23 mouse cellular contexts compared by ENCODE assay signal in the genomic region with DNA sequence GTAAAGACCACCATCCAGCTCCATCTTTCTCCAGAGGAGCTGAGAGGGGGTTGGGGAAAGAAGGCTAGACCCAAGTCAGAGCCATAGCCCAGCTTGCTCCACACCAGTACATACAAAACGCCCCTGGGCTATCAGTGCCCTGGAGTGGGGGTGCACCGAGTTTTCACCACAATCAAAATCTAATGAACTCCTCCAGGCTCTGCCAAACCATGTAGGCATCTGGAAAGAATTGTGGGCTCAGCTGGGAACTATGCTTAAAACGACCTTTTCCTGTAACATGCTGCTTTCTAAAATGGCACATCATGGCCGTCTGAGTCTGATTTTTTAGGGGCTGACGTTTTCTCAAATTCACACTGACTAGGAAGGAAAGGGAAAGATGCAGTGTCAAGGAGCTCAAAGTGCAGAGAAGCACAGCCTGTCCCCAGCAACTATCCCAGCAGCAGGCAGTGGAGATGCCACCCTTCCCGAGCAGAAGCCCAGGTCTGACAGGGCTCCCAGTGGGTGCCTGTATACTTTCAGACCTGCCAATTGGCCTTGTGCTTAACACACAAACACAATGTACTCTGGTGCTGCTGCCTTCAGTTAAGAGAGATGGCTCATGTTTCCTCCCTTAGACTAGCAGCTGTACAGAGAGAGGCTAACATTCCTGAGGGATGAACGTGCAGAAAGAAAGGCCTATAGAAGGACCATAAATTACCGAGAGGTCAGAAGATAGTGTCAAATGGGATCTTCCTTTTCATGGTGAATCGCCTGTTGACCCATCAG.
DNase-seq lines count a peak whose midpoint lies in the region; ATAC-seq and TF ChIP-seq lines count a peak whose summit lies in the region.
"Had no signal": no experiment of that assay in that cellular context is flagged by ENCODE, and none has a peak within 500 bp of the region (broad histone marks: within the 10 kb centered on the region; RNA-seq: fewer than 3 reads in every experiment).

No protein-coding gene starts in this region.

- TF ChIP-seq EP300 in stomach, postnatal 0 days (optimal IDR thresholded peaks at IDR 0.05): no peak

- no peak overlapping the region for H3K9ac ChIP-seq in forebrain, embryonic 14.5 days (ENCODE audit: low read length)
- H3K9ac ChIP-seq in limb, embryonic 14.5 days (ENCODE audit: low read depth, low read length, severe bottlenecking): no peak overlapping the region
- H3K9ac ChIP-seq in forebrain, embryonic 15.5 days (replicated peaks): no peak overlapping the region
- H3K9ac ChIP-seq in stomach, postnatal 0 days (ENCODE audit: low read length): no peak overlapping the region
- H3K9ac ChIP-seq: liver, postnatal 0 days had no signal

- peak; percentile 21 for DNase-seq in forebrain, embryonic 10.5 days (ENCODE audit: extremely low spot score, low spot score)
- no peak for DNase-seq in forebrain, embryonic 14.5 days (ENCODE audit: low spot score)
- DNase-seq in embryonic facial prominence, embryonic 10.5 days (ENCODE audit: low spot score): peak; percentile 64
- DNase-seq in fibroblast of lung, adult 2 months (ENCODE audit: low read depth): peak; percentile 39
- peak; percentile 65 for DNase-seq in limb, embryonic 14.5 days (ENCODE audit: low spot score)
- DNase-seq in kidney, postnatal 36 days: no peak
- DNase-seq in stomach, postnatal 0 days (ENCODE audit: low spot score): no peak
- DNase-seq: adrenal gland, postnatal 36 days; cerebellum, adult 11-12 months; cerebellum, postnatal 25 days; heart, adult 11 months; heart, postnatal 4 days; kidney, adult 8-10 months; kidney, postnatal 25 days; layer of hippocampus, adult 9-11 months; liver, postnatal 0 days; lung, postnatal 14 days; retina, postnatal 1 day had no signal

- H3K4me3 ChIP-seq in forebrain, embryonic 10.5 days: no peak overlapping the region
- no peak overlapping the region for H3K4me3 ChIP-seq in forebrain, embryonic 14.5 days (ENCODE audit: low read depth, low read length)
- no peak overlapping the region for H3K4me3 ChIP-seq in embryonic facial prominence, embryonic 10.5 days
- H3K4me3 ChIP-seq in limb, embryonic 14.5 days (replicated peaks; ENCODE audit: low read length): no peak overlapping the region
- no peak overlapping the region for H3K4me3 ChIP-seq in forebrain, embryonic 15.5 days
- H3K4me3 ChIP-seq in stomach, postnatal 0 days (ENCODE audit: low read depth, low read length): no peak overlapping the region

- WGBS in forebrain, embryonic 10.5 days: 74% methylated on average over 9 of the region's 9 CpGs
- WGBS in forebrain, embryonic 14.5 days: 85% methylated on average over 9 of the region's 9 CpGs
- WGBS in embryonic facial prominence, embryonic 10.5 days: 52% methylated on average over 9 of the region's 9 CpGs
- 26% methylated on average over 9 of the region's 9 CpGs for WGBS in limb, embryonic 14.5 days
- 85% methylated on average over 9 of the region's 9 CpGs for WGBS in forebrain, embryonic 15.5 days
- 64% methylated on average over 9 of the region's 9 CpGs for WGBS in stomach, postnatal 0 days

- H3K27ac ChIP-seq in forebrain, embryonic 10.5 days: no peak overlapping the region
- no peak overlapping the region for H3K27ac ChIP-seq in forebrain, embryonic 14.5 days (ENCODE audit: low read depth, low read length)
- H3K27ac ChIP-seq in embryonic facial prominence, embryonic 10.5 days (replicated peaks): peak overlapping the region; percentile 72
- peak overlapping the region; percentile 79; the same call in 1 of the 2 replicates for H3K27ac ChIP-seq in limb, embryonic 14.5 days (replicated peaks; ENCODE audit: low read depth, low read length)
- H3K27ac ChIP-seq in forebrain, embryonic 15.5 days (replicated peaks): no peak overlapping the region
- no peak overlapping the region for H3K27ac ChIP-seq in stomach, postnatal 0 days (replicated peaks)

- H3K4me2 ChIP-seq in forebrain, embryonic 14.5 days (ENCODE audit: low read length): no peak overlapping the region
- H3K4me2 ChIP-seq in limb, embryonic 14.5 days (replicated peaks; ENCODE audit: low read depth, low read length, severe bottlenecking): no peak overlapping the region
- H3K4me2 ChIP-seq in forebrain, embryonic 15.5 days (replicated peaks): no peak overlapping the region
- H3K4me2 ChIP-seq in stomach, postnatal 0 days (replicated peaks; ENCODE audit: low read depth): no peak overlapping the region
- H3K4me2 ChIP-seq: midbrain, embryonic 11.5 days had no signal

- ATAC-seq in forebrain, embryonic 14.5 days: no peak
- peak; percentile 57; the same call in 1 of the 2 replicates for ATAC-seq in limb, embryonic 14.5 days (ENCODE audit: low FRiP score, low read depth)
- no peak for ATAC-seq in forebrain, embryonic 15.5 days (replicated peaks)
- no peak for ATAC-seq in stomach, postnatal 0 days (ENCODE audit: low FRiP score, low TSS enrichment)
- ATAC-seq: forebrain, embryonic 16.5 days; inflammation-experienced regulatory T-cells, adult 6 months; liver, postnatal 0 days had no signal

- TF ChIP-seq POLR2A in limb, embryonic 14.5 days (IDR thresholded peaks at IDR 0.05; ENCODE audit: borderline replicate concordance, extremely low read depth, insufficient read depth, insufficient read length): no peak

- H3K4me1 ChIP-seq in forebrain, embryonic 10.5 days: peaks cover 3% of the 10 kb centered on the region; the same call in 1 of the 2 replicates
- H3K4me1 ChIP-seq in forebrain, embryonic 14.5 days (ENCODE audit: control insufficient read depth, insufficient read depth, low read length): no peaks in the 10 kb centered on the region
- peaks cover 17% of the 10 kb centered on the region for H3K4me1 ChIP-seq in embryonic facial prominence, embryonic 10.5 days
- H3K4me1 ChIP-seq in limb, embryonic 14.5 days (ENCODE audit: control insufficient read depth, insufficient read depth, low read length): peaks cover 13% of the 10 kb centered on the region
- no peaks in the 10 kb centered on the region for H3K4me1 ChIP-seq in forebrain, embryonic 15.5 days
- H3K4me1 ChIP-seq in stomach, postnatal 0 days (replicated peaks; ENCODE audit: control insufficient read depth, insufficient read depth): no peaks in the 10 kb centered on the region

- no peaks in the 10 kb centered on the region for H3K36me3 ChIP-seq in forebrain, embryonic 10.5 days (replicated peaks)
- H3K36me3 ChIP-seq in forebrain, embryonic 14.5 days (ENCODE audit: control insufficient read depth, insufficient read depth, low read length): no peaks in the 10 kb centered on the region
- no peaks in the 10 kb centered on the region for H3K36me3 ChIP-seq in embryonic facial prominence, embryonic 10.5 days (replicated peaks)
- no peaks in the 10 kb centered on the region for H3K36me3 ChIP-seq in limb, embryonic 14.5 days (ENCODE audit: control insufficient read depth, insufficient read depth, low read length)
- no peaks in the 10 kb centered on the region for H3K36me3 ChIP-seq in forebrain, embryonic 15.5 days
- no peaks in the 10 kb centered on the region for H3K36me3 ChIP-seq in stomach, postnatal 0 days (ENCODE audit: control insufficient read depth, insufficient read depth, low read length)
- H3K36me3 ChIP-seq: G1E had no signal

- H3K9me3 ChIP-seq in forebrain, embryonic 10.5 days: no peaks in the 10 kb centered on the region
- H3K9me3 ChIP-seq in forebrain, embryonic 14.5 days (replicated peaks; ENCODE audit: control insufficient read depth, low read length): no peaks in the 10 kb centered on the region
- no peaks in the 10 kb centered on the region for H3K9me3 ChIP-seq in embryonic facial prominence, embryonic 10.5 days
- no peaks in the 10 kb centered on the region for H3K9me3 ChIP-seq in limb, embryonic 14.5 days (ENCODE audit: control insufficient read depth, low read length)
- H3K9me3 ChIP-seq in forebrain, embryonic 15.5 days: no peaks in the 10 kb centered on the region
- no peaks in the 10 kb centered on the region for H3K9me3 ChIP-seq in stomach, postnatal 0 days (ENCODE audit: control insufficient read depth, low read length)

- no peak for TF ChIP-seq CTCF in stomach, postnatal 0 days (IDR thresholded peaks at IDR 0.05; ENCODE audit: low read depth)

- H3K27me3 ChIP-seq in forebrain, embryonic 10.5 days (ENCODE audit: poor library complexity, severe bottlenecking): no peaks in the 10 kb centered on the region
- no peaks in the 10 kb centered on the region for H3K27me3 ChIP-seq in forebrain, embryonic 14.5 days (replicated peaks; ENCODE audit: control insufficient read depth, insufficient read depth, low read length)
- no peaks in the 10 kb centered on the region for H3K27me3 ChIP-seq in embryonic facial prominence, embryonic 10.5 days (replicated peaks; ENCODE audit: low read depth, poor library complexity, severe bottlenecking)
- no peaks in the 10 kb centered on the region for H3K27me3 ChIP-seq in limb, embryonic 14.5 days (ENCODE audit: control insufficient read depth, insufficient read depth, low read length)
- H3K27me3 ChIP-seq in forebrain, embryonic 15.5 days: no peaks in the 10 kb centered on the region
- no peaks in the 10 kb centered on the region for H3K27me3 ChIP-seq in stomach, postnatal 0 days (ENCODE audit: control insufficient read depth, insufficient read depth, low read length)

Comparison
In these comparisons a context has a peak if more than half of its experiments do, and no peak if none do; other contexts are left out.
1. DNase-seq: peak in forebrain, embryonic 10.5 days (single experiment), embryonic facial prominence, embryonic 10.5 days (single experiment), fibroblast of lung, adult 2 months (single experiment) and limb, embryonic 14.5 days (single experiment); none in forebrain, embryonic 14.5 days (single experiment), kidney, postnatal 36 days (0 of 2) and stomach, postnatal 0 days (single experiment).
2. H3K27ac ChIP-seq: peak in embryonic facial prominence, embryonic 10.5 days (single experiment) and limb, embryonic 14.5 days (single experiment); none in forebrain, embryonic 10.5 days (single experiment), forebrain, embryonic 14.5 days (single experiment), forebrain, embryonic 15.5 days (single experiment) and stomach, postnatal 0 days (single experiment).